Mouse (Mus musculus) hindbrain, embryonic 16.5 days (tissue): ENCODE data around the gene Fjx1. TPM values are rescaled to one million over a fixed set of nuclear protein-coding genes. Genes with fewer than 3 reads are reported as not detected.
A peak's percentile ranks its signal among the peaks of the same experiment; 100 is the strongest.

ENCODE experiments used
- ATAC-seq: fragments of 200-750 bp; cut with Nextera tagmentation; 2 replicates; pipeline ENCODE4 v1.8.0; 2017; ENCODE audit warnings: moderate TSS enrichment, moderate library complexity
- H3K27ac ChIP-seq: fragments of 300-500 bp; sonication (generic); 2 replicates; pipeline ENCODE4 v1.5.1; 2014; ENCODE audit warnings: low read depth, mild to moderate bottlenecking, control low read depth, low read length, moderate library complexity
- H3K27me3 ChIP-seq: fragments of 300-500 bp; sonication (generic); replicated peaks from 2 replicates; pipeline ENCODE4 v1.6.1; 2014; ENCODE audit warnings: low read length; ENCODE audit not compliant: control insufficient read depth, insufficient read depth
- H3K36me3 ChIP-seq: fragments of 300-500 bp; sonication (generic); 2 replicates; pipeline ENCODE4 v1.6.1; 2014; ENCODE audit warnings: mild to moderate bottlenecking, low read length, moderate library complexity, mixed read lengths; ENCODE audit not compliant: control insufficient read depth, insufficient read depth
- H3K4me1 ChIP-seq: fragments of 300-500 bp; sonication (generic); 2 replicates; pipeline ENCODE4 v1.6.1; 2014; ENCODE audit warnings: low read depth, low read length; ENCODE audit not compliant: control insufficient read depth, insufficient read depth
- H3K4me2 ChIP-seq: fragments of 300-500 bp; sonication (generic); 2 replicates; pipeline ENCODE4 v1.6.1; 2014; ENCODE audit warnings: mild to moderate bottlenecking, low read length, control low read depth, moderate library complexity
- H3K4me3 ChIP-seq: fragments of 300-500 bp; sonication (generic); 2 replicates; pipeline ENCODE4 v1.5.1; 2014; ENCODE audit warnings: mild to moderate bottlenecking, low read length, control low read depth, moderate library complexity
- H3K9ac ChIP-seq: fragments of 300-500 bp; sonication (generic); 2 replicates; pipeline ENCODE4 v1.6.1; 2014; ENCODE audit warnings: low read depth, mild to moderate bottlenecking, control low read depth, low read length, moderate library complexity
- H3K9me3 ChIP-seq: fragments of 300-500 bp; sonication (generic); 2 replicates; pipeline ENCODE4 v1.6.1; 2014; ENCODE audit warnings: mild to moderate bottlenecking, low read length, moderate library complexity; ENCODE audit not compliant: control insufficient read depth
- WGBS: fragments of 180-500 bp; shearing (Covaris S2); extraction: QIAGEN DNeasy Blood & Tissue Kit; methylation state at CpG from one replicate; pipeline ENCODE4 v1.1.7; 2014; 5-methylcytosine and 5-hydroxymethylcytosine counted together
- polyA plus RNA-seq: library from polyadenylated mRNA; unstranded; fragments of >200 nt; fragmentation: Nextera tagmentation; extraction: Ambion mirVana; gene quantifications from 2 replicates; pipeline ENCODE4 v1.2.1, GENCODE M21; 2015

Fjx1 gene
- 24.8 and 26.3 TPM in 2 replicates for polyA plus RNA-seq

DNA sequence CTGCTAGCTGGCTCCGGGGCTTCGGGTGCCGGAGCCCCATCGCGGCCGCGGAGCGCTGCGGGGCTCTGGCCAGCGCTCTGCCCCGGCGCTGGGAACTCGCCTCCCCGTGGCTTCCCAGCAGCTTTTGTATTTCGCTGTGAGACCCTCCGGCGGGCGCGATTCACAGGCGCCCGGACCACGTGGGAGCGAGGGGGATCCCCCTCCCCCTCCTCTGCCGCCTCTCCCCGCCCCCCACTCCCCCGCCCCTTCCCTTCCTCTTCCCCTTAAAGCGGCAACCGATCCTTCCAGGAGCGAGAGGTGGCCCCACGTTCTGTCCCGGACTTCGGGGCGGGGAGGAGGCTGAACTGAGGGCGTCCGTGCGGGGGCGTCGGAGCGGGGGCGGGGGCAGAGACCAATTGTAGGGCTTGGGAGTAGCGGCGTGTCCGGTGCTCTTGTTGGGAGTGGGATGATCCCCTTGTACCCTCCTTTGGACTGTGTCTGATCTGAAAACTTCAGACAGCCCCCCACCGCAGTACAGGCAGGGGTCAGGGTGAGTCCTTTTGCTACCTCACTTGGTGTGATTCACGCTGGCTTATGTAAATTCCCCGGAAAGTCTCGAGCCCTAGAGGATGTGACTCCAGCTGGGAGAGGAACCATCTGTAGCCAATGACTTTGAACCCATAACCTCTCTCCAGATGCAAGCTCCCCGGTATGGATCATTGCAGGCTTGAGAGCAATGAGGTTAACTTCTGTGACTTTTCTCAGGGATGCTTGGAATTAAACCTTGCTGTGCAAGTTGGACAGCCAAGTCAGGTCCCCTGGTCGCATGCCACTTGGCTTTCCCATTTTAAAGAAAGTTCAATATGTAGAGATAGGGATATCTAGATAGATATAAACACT, at the start of gene Fjx1:
TSS of gene Fjx1 (minus strand) at position 829 of the 879 bp plus-strand sequence.
- Histone ChIP-seq H3K36me3 (no peaks in the 10 kb centered on the region), H3K4me1 (peaks cover 13% of the 10 kb centered on the region), H3K9ac (peak within 1 kb of the TSS; percentile 96), H3K27ac (peak within 1 kb of the TSS; percentile 95), H3K9me3 (no peaks in the 10 kb centered on the region), H3K4me3 (peak within 1 kb of the TSS; percentile 89), H3K4me2 (peak within 1 kb of the TSS; percentile 69), H3K27me3 (no peaks in the 10 kb centered on the region)
- peak; percentile 81 for ATAC-seq
- 1% methylated on average over 34 of the region's 49 CpGs for WGBS

DNA sequence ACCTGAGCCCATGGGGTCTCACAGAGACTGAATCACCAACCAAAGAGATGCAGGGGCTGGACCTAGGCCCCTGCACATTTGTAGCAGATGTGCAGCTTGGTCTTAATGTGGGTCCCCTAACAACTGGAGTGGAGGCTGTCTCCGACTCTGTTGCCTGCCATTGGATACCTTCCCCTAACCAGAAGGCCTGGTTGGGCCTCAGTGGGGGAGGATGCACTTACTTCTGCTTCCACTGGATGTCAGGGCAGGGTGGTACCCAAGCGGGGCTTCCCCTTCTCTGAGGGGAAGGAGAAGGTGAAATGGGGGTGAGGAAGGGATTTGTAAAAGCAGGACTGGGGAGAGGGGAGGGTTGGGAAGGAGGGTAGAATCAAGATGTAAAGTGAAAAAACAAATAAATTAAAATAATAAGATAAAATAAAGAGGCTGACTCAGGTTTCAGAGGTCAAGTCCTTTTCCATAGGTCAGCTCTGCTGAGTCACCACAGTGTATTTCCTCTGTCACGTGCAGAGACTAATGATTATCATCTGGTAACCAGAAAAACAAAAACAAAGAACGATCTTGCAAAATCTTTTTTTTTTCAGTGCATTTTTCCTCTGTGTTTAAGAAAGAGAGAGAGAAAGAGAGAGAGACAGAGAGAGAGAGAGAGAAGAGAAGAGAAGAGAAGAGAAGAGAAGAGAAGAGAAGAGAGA, 47.8 kb upstream of the Fjx1 start:
- WGBS, result 65% methylated on average over 4 of the region's 4 CpGs

DNA sequence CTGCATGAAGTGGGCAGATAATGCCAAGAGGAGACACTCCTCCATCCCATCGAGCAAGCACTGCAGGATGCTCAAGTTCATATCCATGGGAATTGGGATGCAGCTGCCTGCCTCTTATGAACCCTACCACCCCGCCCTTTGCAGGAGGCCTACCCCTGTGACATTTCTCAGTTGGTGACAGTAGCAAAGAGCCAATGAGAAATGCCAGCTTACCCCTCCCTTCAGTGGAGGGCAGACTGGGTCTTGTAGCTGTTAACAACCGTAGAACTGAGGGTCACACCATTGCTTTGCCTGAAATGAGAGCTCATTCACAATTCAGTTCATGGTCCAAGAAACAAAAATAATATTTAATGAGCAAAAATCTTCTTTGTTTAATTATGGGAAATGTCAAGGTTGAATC, 28.4 kb upstream of the Fjx1 start:
- Histone ChIP-seq H3K4me3 (no peak overlapping the region), H3K36me3 (no peaks in the 10 kb centered on the region), H3K4me1 (no peaks in the 10 kb centered on the region), H3K9me3 (no peaks in the 10 kb centered on the region), H3K27me3 (no peaks in the 10 kb centered on the region), H3K4me2 (no peak overlapping the region), H3K27ac (no peak overlapping the region), H3K9ac (no peak overlapping the region)
- no peak for ATAC-seq
- 24% methylated on average over 3 of the region's 3 CpGs for WGBS

More for the DNA sequence above, 47.8 kb upstream of the Fjx1 start:
- Histone ChIP-seq H3K27ac (no peak overlapping the region), H3K4me1 (no peaks in the 10 kb centered on the region), H3K9me3 (no peaks in the 10 kb centered on the region), H3K36me3 (no peaks in the 10 kb centered on the region), H3K9ac (no peak overlapping the region), H3K4me3 (no peak overlapping the region), H3K27me3 (no peaks in the 10 kb centered on the region), H3K4me2 (no peak overlapping the region)
- ATAC-seq, result no peak

DNA sequence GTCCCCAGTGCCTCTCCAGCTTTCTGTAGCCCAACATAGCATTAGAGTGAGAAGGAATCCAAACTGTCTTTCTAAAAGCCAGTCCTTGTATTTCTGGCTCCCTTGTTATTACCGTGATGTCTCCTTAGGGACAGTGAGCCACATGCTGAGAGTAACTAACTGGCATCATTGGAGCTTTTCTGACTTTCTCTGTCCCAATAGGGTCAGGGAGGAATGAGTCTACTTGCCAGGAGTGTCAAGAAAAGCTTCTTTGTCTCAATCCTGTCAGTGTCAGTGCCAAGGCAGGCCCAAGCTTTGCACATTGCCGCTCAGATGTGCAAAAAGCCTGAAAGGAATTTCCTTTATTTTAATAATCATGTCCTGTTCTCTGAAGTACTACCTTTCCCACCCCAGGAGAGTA, 23.8 kb upstream of the Fjx1 start:
- Histone ChIP-seq H3K27me3 (no peaks in the 10 kb centered on the region), H3K4me1 (no peaks in the 10 kb centered on the region), H3K4me3 (no peak overlapping the region), H3K36me3 (no peaks in the 10 kb centered on the region), H3K9ac (no peak overlapping the region), H3K9me3 (no peaks in the 10 kb centered on the region), H3K4me2 (no peak overlapping the region), H3K27ac (no peak overlapping the region; the same call in 1 of the 2 replicates)
- peak; percentile 58; the same call in 1 of the 2 replicates for ATAC-seq
- 39% methylated on average over 2 of the region's 2 CpGs for WGBS

DNA sequence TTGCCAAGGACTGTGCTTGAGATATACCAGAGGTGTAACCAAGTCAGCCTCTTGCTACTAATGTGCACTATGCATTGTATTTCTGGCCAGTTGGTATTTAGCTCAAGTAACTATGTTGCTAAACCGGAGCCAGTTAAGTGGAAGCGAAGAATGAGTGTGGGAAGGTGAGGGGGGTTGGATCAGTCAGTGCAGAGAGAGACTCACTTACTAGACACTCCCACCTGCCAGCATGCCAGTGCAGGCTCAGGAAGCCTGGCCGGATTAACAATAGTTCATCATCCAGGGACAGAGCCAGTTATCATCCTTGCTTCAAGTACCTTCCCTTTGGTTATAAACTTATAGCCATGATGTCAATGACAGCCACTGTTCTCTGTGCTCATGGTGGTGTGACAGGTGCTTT, 16.3 kb upstream of the Fjx1 start:
- Histone ChIP-seq H3K9ac (no peak overlapping the region), H3K27me3 (no peaks in the 10 kb centered on the region), H3K4me1 (no peaks in the 10 kb centered on the region), H3K36me3 (no peaks in the 10 kb centered on the region), H3K4me3 (no peak overlapping the region), H3K27ac (no peak overlapping the region), H3K4me2 (no peak overlapping the region), H3K9me3 (no peaks in the 10 kb centered on the region)
- 87% methylated on average over 3 of the region's 3 CpGs for WGBS
- ATAC-seq, result no peak

DNA sequence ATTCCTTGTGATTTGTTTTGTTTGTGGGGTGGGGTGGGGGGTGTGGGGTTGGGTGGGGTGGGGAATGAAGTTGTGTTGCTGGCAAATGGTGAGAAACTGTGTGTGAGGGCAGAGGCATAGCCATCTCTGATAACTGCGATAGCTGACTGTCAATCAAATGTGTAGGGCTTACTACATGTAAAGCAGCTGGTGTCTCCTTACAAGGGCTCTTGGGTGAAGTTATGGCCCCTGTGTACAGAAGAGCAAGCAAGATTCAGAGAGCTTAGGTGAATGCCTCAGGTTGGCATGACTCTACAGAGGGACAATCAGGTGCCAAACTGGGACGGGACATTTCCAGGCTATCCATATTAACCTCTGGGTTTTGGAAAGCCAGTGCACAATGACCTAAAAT, 12.0 kb upstream of the Fjx1 start:
- 0 out of 2 replicates have a peak, but pooled peaks have one; percentile 3 for ATAC-seq
- Histone ChIP-seq H3K4me2 (no peak overlapping the region), H3K27me3 (no peaks in the 10 kb centered on the region), H3K36me3 (no peaks in the 10 kb centered on the region), H3K4me3 (no peak overlapping the region), H3K9me3 (no peaks in the 10 kb centered on the region), H3K4me1 (no peaks in the 10 kb centered on the region), H3K9ac (no peak overlapping the region), H3K27ac (peak overlapping the region; percentile 40)
- 71% methylated on average over 2 of the region's 2 CpGs for WGBS

DNA sequence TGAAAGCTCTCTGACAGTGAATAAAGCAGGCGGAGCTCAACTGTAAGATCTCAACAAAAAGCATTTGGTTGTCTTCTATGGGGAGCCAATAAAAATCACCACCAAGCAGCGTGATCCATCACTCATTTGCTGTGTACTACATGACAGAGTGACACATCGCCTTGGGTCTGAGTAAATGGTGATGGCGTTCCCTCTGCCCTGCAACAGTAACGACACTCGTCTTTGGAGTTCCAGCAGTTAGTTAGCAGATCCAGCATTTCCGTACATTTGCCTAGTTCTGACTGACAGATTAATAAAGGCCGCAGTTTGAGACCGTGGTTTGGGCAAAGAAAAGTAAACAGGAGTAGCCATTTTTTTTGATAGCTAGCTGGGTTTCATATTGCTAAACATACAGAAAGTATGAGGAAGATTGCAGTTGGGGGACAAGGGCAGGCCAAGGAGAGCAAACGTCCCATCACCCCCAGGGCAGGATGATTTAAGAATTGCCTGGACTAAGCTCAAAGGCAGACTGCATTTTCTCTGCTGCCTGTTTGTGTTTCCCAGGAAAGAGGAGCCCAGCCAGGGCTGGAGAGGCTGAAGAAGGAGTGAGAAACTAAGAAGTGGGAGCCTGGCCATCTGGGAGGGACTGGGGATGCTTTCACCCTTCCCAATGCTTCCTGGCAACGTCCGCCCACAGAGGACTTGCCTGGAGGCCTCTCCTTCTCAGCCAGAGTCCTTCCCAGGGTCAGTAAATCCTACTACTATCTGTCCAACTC, 11.5 kb upstream of the Fjx1 start:
- WGBS, result 34% methylated on average over 12 of the region's 12 CpGs
- no peak overlapping the region for H3K4me3 ChIP-seq
- H3K27me3 ChIP-seq, result no peaks in the 10 kb centered on the region
- no peaks in the 10 kb centered on the region for H3K9me3 ChIP-seq
- H3K9ac ChIP-seq, result no peak overlapping the region
- H3K36me3 ChIP-seq, result no peaks in the 10 kb centered on the region
- H3K4me2 ChIP-seq, result no peak overlapping the region
- ATAC-seq, result peak; percentile 92
- no peaks in the 10 kb centered on the region for H3K4me1 ChIP-seq
- peak overlapping the region; percentile 62; the same call in 1 of the 2 replicates for H3K27ac ChIP-seq

DNA sequence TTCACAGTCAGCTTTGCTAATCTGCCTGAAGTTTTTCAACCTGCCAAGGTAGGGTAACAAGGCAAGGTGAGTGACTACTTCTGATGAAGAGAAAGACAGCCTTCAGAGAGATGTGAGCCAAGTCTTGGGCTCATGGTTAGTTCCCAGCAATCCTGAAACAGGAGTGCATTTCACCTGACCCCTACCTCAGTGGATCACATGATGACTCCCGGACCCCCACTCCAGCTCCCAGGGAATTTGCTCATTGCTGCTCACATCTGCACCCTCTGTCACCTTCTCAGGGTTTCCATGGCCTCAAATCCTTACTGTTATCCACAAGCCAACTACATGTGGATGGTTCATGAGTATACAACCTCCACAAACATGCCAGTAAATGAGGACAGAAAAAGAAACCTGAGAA, 9.2 kb upstream of the Fjx1 start:
- WGBS, result 100% methylated on average over 1 of the region's 1 CpGs

DNA sequence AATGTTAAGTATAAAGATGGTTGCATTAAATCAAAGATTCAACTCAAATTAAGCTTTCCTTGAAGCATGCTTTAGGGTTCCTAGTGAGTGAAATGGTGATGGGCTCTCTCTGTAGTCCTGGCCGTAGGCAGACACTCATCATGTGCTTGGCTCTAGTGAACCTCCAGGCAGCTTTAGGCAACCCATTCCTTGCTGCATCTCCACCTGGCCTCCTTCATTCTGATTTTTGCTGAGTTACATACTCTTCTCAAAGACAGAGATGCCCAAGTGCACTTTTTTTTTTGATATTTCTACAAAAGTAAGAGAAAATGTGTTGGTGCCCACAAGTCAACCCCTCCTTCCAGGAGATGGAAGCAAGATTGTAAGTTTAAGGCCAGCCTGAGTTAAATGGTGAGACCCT, 2.8 kb upstream of the Fjx1 start:
- H3K27ac ChIP-seq, result no peak overlapping the region
- no peak for ATAC-seq
- 95% methylated on average over 1 of the region's 1 CpGs for WGBS
- no peaks in the 10 kb centered on the region for H3K9me3 ChIP-seq
- no peak overlapping the region for H3K4me2 ChIP-seq
- H3K9ac ChIP-seq, result no peak overlapping the region
- H3K4me1 ChIP-seq, result peaks cover 6% of the 10 kb centered on the region
- no peaks in the 10 kb centered on the region for H3K27me3 ChIP-seq
- no peaks in the 10 kb centered on the region for H3K36me3 ChIP-seq
- H3K4me3 ChIP-seq, result no peak overlapping the region

More for the DNA sequence above, 9.2 kb upstream of the Fjx1 start:
- Histone ChIP-seq H3K4me1 (no peaks in the 10 kb centered on the region), H3K36me3 (no peaks in the 10 kb centered on the region), H3K9me3 (no peaks in the 10 kb centered on the region), H3K27me3 (no peaks in the 10 kb centered on the region), H3K27ac (no peak overlapping the region), H3K4me2 (no peak overlapping the region), H3K9ac (no peak overlapping the region), H3K4me3 (no peak overlapping the region)
- ATAC-seq, result no peak
